Mouse (Mus musculus) retina, adult 2 months (tissue): ENCODE measurements around the gene Mast3.

Experiments used
- DNase-seq: peaks from one replicate; pipeline ENCODE4 v3.0.0-alpha.2; 2012; ENCODE audit warnings: low read depth, low spot score

Gene Mast3

GRCm38 (mm10) chr8:70762118-70762517, 42.7 kb downstream of the Mast3 start:
- DNase-seq, result no peak

- peak; percentile 96 for DNase-seq
Observed at GRCm38 (mm10) chr8:70760775-70761406, 44.0 kb downstream of the Mast3 start, which contains the start of gene Mpv17l2. Gene Mpv17l2 (minus strand): TSS chr8:70760946.

GRCm38 (mm10) chr8:70760350-70760749, 44.5 kb downstream of the Mast3 start:
- DNase-seq, result no peak

GRCm38 (mm10) chr8:70758616-70759561, 46.0 kb downstream of the Mast3 start:
- no peak for DNase-seq

- no peak for DNase-seq
Observed at GRCm38 (mm10) chr8:70758308-70758615, 46.6 kb downstream of the Mast3 start.

GRCm38 (mm10) chr8:70757523-70758307, 47.1 kb downstream of the Mast3 start:
- DNase-seq, result no peak

GRCm38 (mm10) chr8:70756476-70757040, 48.3 kb downstream of the Mast3 start:
- DNase-seq, result no peak

- DNase-seq, result no peak
Observed at GRCm38 (mm10) chr8:70755661-70756475, 49.0 kb downstream of the Mast3 start.

GRCm38 (mm10) chr8:70754871-70755660, 49.8 kb downstream of the Mast3 start:
- no peak for DNase-seq

- peak; percentile 94 for DNase-seq
Observed at GRCm38 (mm10) chr8:70754043-70754870, 50.6 kb downstream of the Mast3 start, which contains the start of gene Rab3a. Gene Rab3a (plus strand): TSS chr8:70754679.

- DNase-seq, result no peak
Observed at GRCm38 (mm10) chr8:70753151-70753550, 51.7 kb downstream of the Mast3 start.

- DNase-seq, result no peak
Observed at GRCm38 (mm10) chr8:70752000-70752764, 52.7 kb downstream of the Mast3 start.

GRCm38 (mm10) chr8:70750128-70750680, 54.6 kb downstream of the Mast3 start:
- no peak for DNase-seq

- DNase-seq, result no peak
Observed at GRCm38 (mm10) chr8:70749097-70749674, 55.7 kb downstream of the Mast3 start.

- no peak for DNase-seq
Observed at GRCm38 (mm10) chr8:70748246-70749096, 56.4 kb downstream of the Mast3 start.

- no peak for DNase-seq
Observed at GRCm38 (mm10) chr8:70747211-70747890, 57.5 kb downstream of the Mast3 start.
